10 mouse cellular contexts compared by ENCODE assay signal in the genomic region with DNA sequence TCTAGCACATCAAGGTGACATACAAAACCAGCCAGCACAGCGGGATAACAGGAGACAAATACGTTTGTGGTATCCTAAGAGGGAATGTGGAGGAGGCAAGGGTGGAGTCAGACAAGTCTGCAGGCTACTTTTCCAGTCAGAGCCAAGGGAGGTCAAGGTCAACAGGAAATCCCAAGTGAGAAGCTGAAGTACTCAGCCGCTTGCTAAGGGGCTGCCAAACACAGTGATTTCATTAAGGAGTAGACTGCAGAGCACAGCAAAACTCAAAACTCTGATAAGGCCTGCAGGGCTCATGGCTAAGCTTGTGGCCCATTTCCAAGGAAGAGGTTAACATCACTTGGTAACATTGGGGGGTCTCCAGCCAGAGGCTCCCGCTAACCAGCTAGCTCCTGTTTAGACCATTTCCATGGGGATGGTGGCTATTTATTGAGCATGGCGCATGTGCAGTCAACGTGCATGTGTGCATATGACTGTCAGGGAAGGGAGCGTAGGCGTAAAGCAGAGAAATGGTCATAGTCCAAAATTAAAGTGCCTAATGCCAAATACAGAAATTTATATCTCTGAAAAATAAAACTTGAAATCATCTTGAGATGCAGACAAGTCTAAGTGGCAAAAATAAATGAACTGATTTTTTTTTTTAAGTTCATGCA.
DNase-seq lines count a peak whose midpoint lies in the region; ATAC-seq and TF ChIP-seq lines count a peak whose summit lies in the region.
"Had no signal": no experiment of that assay in that cellular context is flagged by ENCODE, and none has a peak within 500 bp of the region (broad histone marks: within the 10 kb centered on the region; RNA-seq: fewer than 3 reads in every experiment).

No protein-coding gene starts in this region.

- WGBS in kidney, embryonic 15.5 days: 58% methylated on average over 8 of the region's 8 CpGs
- 56% methylated on average over 8 of the region's 8 CpGs for WGBS in kidney, embryonic 14.5 days
- WGBS in heart, postnatal 0 days: 63% methylated on average over 8 of the region's 8 CpGs
- 86% methylated on average over 8 of the region's 8 CpGs for WGBS in forebrain, embryonic 14.5 days

- 0 out of 2 replicates have a peak overlapping the region, but pooled peaks have one; percentile 29 for H3K27ac ChIP-seq in kidney, embryonic 15.5 days
- no peak overlapping the region; the same call in 1 of the 2 replicates for H3K27ac ChIP-seq in kidney, embryonic 14.5 days (ENCODE audit: low read depth, low read length)
- H3K27ac ChIP-seq in heart, postnatal 0 days (ENCODE audit: low read depth): peak overlapping the region; percentile 46; the same call in 1 of the 2 replicates
- H3K27ac ChIP-seq in forebrain, embryonic 14.5 days (ENCODE audit: low read depth, low read length): no peak overlapping the region
- H3K27ac ChIP-seq: embryonic facial prominence, embryonic 13.5 days; neural tube, embryonic 13.5 days had no signal

- no peaks in the 10 kb centered on the region for H3K27me3 ChIP-seq in kidney, embryonic 15.5 days
- H3K27me3 ChIP-seq in kidney, embryonic 14.5 days (ENCODE audit: control insufficient read depth, insufficient read depth, low read length): no peaks in the 10 kb centered on the region
- H3K27me3 ChIP-seq in heart, postnatal 0 days (ENCODE audit: control insufficient read depth, insufficient read depth, low read length): no peaks in the 10 kb centered on the region
- H3K27me3 ChIP-seq in forebrain, embryonic 14.5 days (replicated peaks; ENCODE audit: control insufficient read depth, insufficient read depth, low read length): no peaks in the 10 kb centered on the region
- H3K27me3 ChIP-seq: embryonic facial prominence, embryonic 13.5 days; neural tube, embryonic 13.5 days had no signal

- H3K9me3 ChIP-seq in kidney, embryonic 15.5 days (replicated peaks): no peaks in the 10 kb centered on the region
- no peaks in the 10 kb centered on the region for H3K9me3 ChIP-seq in kidney, embryonic 14.5 days (ENCODE audit: control insufficient read depth, low read length)
- H3K9me3 ChIP-seq in heart, postnatal 0 days (replicated peaks; ENCODE audit: control insufficient read depth, low read length): no peaks in the 10 kb centered on the region
- H3K9me3 ChIP-seq in forebrain, embryonic 14.5 days (replicated peaks; ENCODE audit: control insufficient read depth, low read length): no peaks in the 10 kb centered on the region
- H3K9me3 ChIP-seq: embryonic facial prominence, embryonic 13.5 days; neural tube, embryonic 13.5 days had no signal

- no peak overlapping the region for H3K4me2 ChIP-seq in kidney, embryonic 15.5 days
- no peak overlapping the region for H3K4me2 ChIP-seq in kidney, embryonic 14.5 days (replicated peaks; ENCODE audit: low read depth, low read length)
- no peak overlapping the region for H3K4me2 ChIP-seq in heart, postnatal 0 days (ENCODE audit: low read depth, low read length)
- no peak overlapping the region for H3K4me2 ChIP-seq in forebrain, embryonic 14.5 days (ENCODE audit: low read length)
- H3K4me2 ChIP-seq: embryonic facial prominence, embryonic 13.5 days; neural tube, embryonic 13.5 days had no signal

- no peak for TF ChIP-seq CTCF in heart, postnatal 0 days (IDR thresholded peaks at IDR 0.05; ENCODE audit: low read depth)

- H3K9ac ChIP-seq in kidney, embryonic 15.5 days: no peak overlapping the region
- no peak overlapping the region for H3K9ac ChIP-seq in kidney, embryonic 14.5 days (ENCODE audit: low read depth, low read length)
- no peak overlapping the region for H3K9ac ChIP-seq in heart, postnatal 0 days (replicated peaks; ENCODE audit: low read depth, low read length)
- H3K9ac ChIP-seq in forebrain, embryonic 14.5 days (ENCODE audit: low read length): no peak overlapping the region
- H3K9ac ChIP-seq: embryonic facial prominence, embryonic 13.5 days; neural tube, embryonic 13.5 days had no signal

- peak; percentile 42 for DNase-seq in adipocyte (ENCODE audit: low spot score)
- peak; percentile 86 for DNase-seq in heart, postnatal 0 days (ENCODE audit: low spot score)
- peak; percentile 32 for DNase-seq in lung, postnatal 25 days (ENCODE audit: low spot score)
- no peak for DNase-seq in forebrain, embryonic 14.5 days (ENCODE audit: low spot score)
- no peak for DNase-seq in layer of hippocampus, postnatal 25 days (ENCODE audit: extremely low spot score in 1 of 2, low spot score in 1 of 2)

- H3K4me3 ChIP-seq in kidney, embryonic 15.5 days (replicated peaks): no peak overlapping the region
- H3K4me3 ChIP-seq in kidney, embryonic 14.5 days (ENCODE audit: low read length): no peak overlapping the region
- H3K4me3 ChIP-seq in heart, postnatal 0 days (ENCODE audit: low read depth, low read length): no peak overlapping the region
- H3K4me3 ChIP-seq in forebrain, embryonic 14.5 days (ENCODE audit: low read depth, low read length): no peak overlapping the region
- H3K4me3 ChIP-seq: embryonic facial prominence, embryonic 13.5 days; neural tube, embryonic 13.5 days had no signal

- H3K36me3 ChIP-seq in kidney, embryonic 15.5 days: no peaks in the 10 kb centered on the region
- no peaks in the 10 kb centered on the region for H3K36me3 ChIP-seq in kidney, embryonic 14.5 days (ENCODE audit: control insufficient read depth, insufficient read depth, low read length)
- no peaks in the 10 kb centered on the region for H3K36me3 ChIP-seq in heart, postnatal 0 days (replicated peaks; ENCODE audit: control insufficient read depth, insufficient read depth, low read length)
- no peaks in the 10 kb centered on the region for H3K36me3 ChIP-seq in forebrain, embryonic 14.5 days (ENCODE audit: control insufficient read depth, insufficient read depth, low read length)
- H3K36me3 ChIP-seq: embryonic facial prominence, embryonic 13.5 days; neural tube, embryonic 13.5 days had no signal

- TF ChIP-seq EP300 in heart, postnatal 0 days (IDR thresholded peaks at IDR 0.05; ENCODE audit: low read depth): no peak

- H3K4me1 ChIP-seq in kidney, embryonic 15.5 days: peaks cover 10% of the 10 kb centered on the region; the same call in 1 of the 2 replicates
- H3K4me1 ChIP-seq in kidney, embryonic 14.5 days (ENCODE audit: control insufficient read depth, insufficient read depth, low read length): peaks cover 7% of the 10 kb centered on the region; the same call in 1 of the 2 replicates
- 0 out of 2 replicates have a peak, but pooled peaks cover 6% of the 10 kb centered on the region for H3K4me1 ChIP-seq in heart, postnatal 0 days (ENCODE audit: control insufficient read depth, insufficient read depth)
- no peaks in the 10 kb centered on the region for H3K4me1 ChIP-seq in forebrain, embryonic 14.5 days (ENCODE audit: control insufficient read depth, insufficient read depth, low read length)
- H3K4me1 ChIP-seq: neural tube, embryonic 13.5 days had no signal

- ATAC-seq in kidney, embryonic 15.5 days (replicated peaks; ENCODE audit: low FRiP score): 0 out of 2 replicates have a peak, but pooled peaks have one; percentile 22
- no peak for ATAC-seq in kidney, embryonic 14.5 days (ENCODE audit: low FRiP score, low TSS enrichment)
- ATAC-seq in heart, postnatal 0 days (ENCODE audit: insufficient read depth, low read depth): peak; percentile 74
- no peak for ATAC-seq in forebrain, embryonic 14.5 days
- ATAC-seq in megakaryocyte, adult 5-6 weeks (ENCODE audit: poor library complexity, severe bottlenecking): no peak

Comparison
In these comparisons a context has a peak if more than half of its experiments do, and no peak if none do; other contexts are left out.
1. ATAC-seq: peak in kidney, embryonic 15.5 days (single experiment) and heart, postnatal 0 days (single experiment); none in kidney, embryonic 14.5 days (single experiment), forebrain, embryonic 14.5 days (single experiment) and megakaryocyte, adult 5-6 weeks (single experiment).
2. H3K27ac ChIP-seq: peak in kidney, embryonic 15.5 days (single experiment) and heart, postnatal 0 days (single experiment); none in kidney, embryonic 14.5 days (single experiment) and forebrain, embryonic 14.5 days (single experiment).
3. DNase-seq: peak in adipocyte (single experiment), heart, postnatal 0 days (single experiment) and lung, postnatal 25 days (single experiment); none in forebrain, embryonic 14.5 days (single experiment) and layer of hippocampus, postnatal 25 days (0 of 2).